Mouse (Mus musculus): ENCODE data around the gene Dgki.

DNA sequence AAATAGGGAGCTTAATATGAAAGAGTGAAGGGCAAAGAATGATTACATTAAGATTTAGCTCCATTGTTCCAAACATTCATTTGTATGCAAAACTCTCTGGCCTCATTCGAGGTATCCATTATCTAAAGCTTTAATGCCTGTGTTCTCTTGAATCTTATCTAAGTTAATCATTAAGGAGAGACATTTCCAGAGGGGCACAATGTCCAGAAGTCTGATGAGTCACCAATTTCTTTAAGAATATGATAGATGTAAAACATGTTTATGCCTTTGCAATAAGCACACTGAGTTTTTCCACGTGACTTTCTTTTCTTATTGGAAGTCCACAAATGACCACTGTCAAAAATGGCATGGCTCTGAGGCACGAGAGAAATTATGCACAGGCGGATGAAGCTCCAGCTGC, 80.9 kb downstream of the Dgki start:
- TF ChIP-seq CTCF (IDR thresholded peaks at IDR 0.05; ENCODE audit: low read depth) (no peak), EP300 (IDR thresholded peaks at IDR 0.05; ENCODE audit: low read depth) (no peak)
